Comparison of ENCODE assay signal across 12 mouse cellular contexts in the genomic region with DNA sequence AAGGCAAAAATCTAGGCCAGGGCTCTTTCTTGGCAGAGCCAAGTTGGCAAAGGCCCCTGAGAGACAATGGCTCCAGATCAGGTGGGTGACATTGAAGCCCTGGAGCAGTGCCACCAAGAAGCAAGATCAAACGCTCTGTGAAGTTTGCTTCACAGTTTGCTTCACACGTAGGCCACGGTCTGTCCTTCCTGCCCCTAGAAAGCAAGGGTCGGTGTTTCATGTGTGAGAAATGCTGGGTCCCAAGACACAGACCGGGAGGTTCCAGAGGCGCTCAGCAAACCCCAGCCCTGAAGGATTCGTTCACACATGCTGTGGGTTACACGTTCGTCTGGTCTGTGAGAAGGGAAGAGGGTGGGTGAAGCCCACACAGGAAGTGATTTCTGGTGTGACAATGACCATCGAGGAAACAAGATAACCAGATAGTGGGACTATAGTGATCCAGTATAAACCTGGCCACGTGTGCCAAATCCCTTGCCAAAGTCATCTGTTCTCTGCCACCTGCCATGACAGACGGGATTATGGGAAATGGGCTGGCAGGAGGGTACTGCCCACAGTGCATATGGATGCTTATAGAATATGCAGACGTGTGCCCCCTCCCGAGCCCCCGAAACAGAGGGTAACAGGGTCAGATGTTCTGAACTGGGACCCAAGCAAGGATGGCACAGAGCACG. TPM values are rescaled to one million over a fixed set of nuclear protein-coding genes. Genes with fewer than 3 reads are reported as not detected.
A peak's percentile ranks its signal among the peaks of the same experiment; 100 is the strongest.
DNase-seq lines count a peak whose midpoint lies in the region; ATAC-seq and TF ChIP-seq lines count a peak whose summit lies in the region.
"Had no signal": no experiment of that assay in that cellular context is flagged by ENCODE, and none has a peak within 500 bp of the region (broad histone marks: within the 10 kb centered on the region; RNA-seq: fewer than 3 reads in every experiment).

No protein-coding gene starts in this region.

- no peak overlapping the region for H3K4me2 ChIP-seq in forebrain, postnatal 0 days (ENCODE audit: low read depth)
- H3K4me2 ChIP-seq in forebrain, embryonic 12.5 days: no peak overlapping the region
- no peak overlapping the region for H3K4me2 ChIP-seq in stomach, embryonic 16.5 days (ENCODE audit: low read depth, low read length)
- H3K4me2 ChIP-seq: forebrain, embryonic 13.5 days; midbrain, embryonic 12.5 days had no signal

- TF ChIP-seq POLR2A in spleen, adult 2 months (IDR thresholded peaks at IDR 0.05; ENCODE audit: low read depth, low read length): no peak

- H3K4me3 ChIP-seq in forebrain, postnatal 0 days (ENCODE audit: low read depth, low read length): no peak overlapping the region
- no peak overlapping the region for H3K4me3 ChIP-seq in forebrain, embryonic 12.5 days (replicated peaks)
- H3K4me3 ChIP-seq in spleen, adult 2 months (ENCODE audit: extremely low read depth, insufficient read depth, insufficient read length): no peak overlapping the region
- H3K4me3 ChIP-seq in stomach, embryonic 16.5 days (replicated peaks; ENCODE audit: low read length): no peak overlapping the region
- H3K4me3 ChIP-seq: forebrain, embryonic 13.5 days; midbrain, embryonic 12.5 days had no signal

- H3K4me1 ChIP-seq in forebrain, postnatal 0 days (ENCODE audit: insufficient read depth): no peaks in the 10 kb centered on the region
- peaks cover 18% of the 10 kb centered on the region for H3K4me1 ChIP-seq in forebrain, embryonic 12.5 days
- peaks cover 75% of the 10 kb centered on the region for H3K4me1 ChIP-seq in spleen, adult 2 months (ENCODE audit: control insufficient read depth, insufficient read depth, insufficient read length)
- peaks cover 47% of the 10 kb centered on the region for H3K4me1 ChIP-seq in stomach, embryonic 16.5 days (ENCODE audit: control insufficient read depth, insufficient read depth, low read length)

- H3K9ac ChIP-seq in forebrain, postnatal 0 days: no peak overlapping the region
- H3K9ac ChIP-seq in forebrain, embryonic 12.5 days: no peak overlapping the region
- no peak overlapping the region for H3K9ac ChIP-seq in stomach, embryonic 16.5 days (ENCODE audit: low read length)
- H3K9ac ChIP-seq: forebrain, embryonic 13.5 days; liver, postnatal 0 days; midbrain, embryonic 12.5 days had no signal

- no peaks in the 10 kb centered on the region for H3K27me3 ChIP-seq in forebrain, postnatal 0 days (ENCODE audit: insufficient read depth, low read length)
- H3K27me3 ChIP-seq in forebrain, embryonic 12.5 days: no peaks in the 10 kb centered on the region
- H3K27me3 ChIP-seq in spleen, adult 2 months (ENCODE audit: control insufficient read depth, insufficient read depth, low read length): no peaks in the 10 kb centered on the region
- H3K27me3 ChIP-seq in stomach, embryonic 16.5 days (ENCODE audit: control insufficient read depth, insufficient read depth, low read length): no peaks in the 10 kb centered on the region
- H3K27me3 ChIP-seq: forebrain, embryonic 13.5 days; midbrain, embryonic 12.5 days had no signal

- H3K27ac ChIP-seq in forebrain, postnatal 0 days (ENCODE audit: low read depth, low read length): no peak overlapping the region
- no peak overlapping the region for H3K27ac ChIP-seq in forebrain, embryonic 12.5 days
- H3K27ac ChIP-seq in spleen, adult 2 months (ENCODE audit: insufficient read depth, low read length): peak overlapping the region; percentile 36; the same call in 1 of the 2 replicates
- peak overlapping the region; percentile 42; the same call in 1 of the 2 replicates for H3K27ac ChIP-seq in stomach, embryonic 16.5 days (ENCODE audit: low read length)
- H3K27ac ChIP-seq: forebrain, embryonic 13.5 days; midbrain, embryonic 12.5 days had no signal

- ATAC-seq in forebrain, postnatal 0 days: no peak
- ATAC-seq in forebrain, embryonic 12.5 days (ENCODE audit: low FRiP score): no peak
- ATAC-seq in stomach, embryonic 16.5 days (ENCODE audit: insufficient read depth, low FRiP score): no peak
- ATAC-seq: forebrain, embryonic 13.5 days had no signal

- no peaks in the 10 kb centered on the region for H3K9me3 ChIP-seq in forebrain, postnatal 0 days (ENCODE audit: low read length)
- no peaks in the 10 kb centered on the region for H3K9me3 ChIP-seq in forebrain, embryonic 12.5 days
- no peaks in the 10 kb centered on the region for H3K9me3 ChIP-seq in stomach, embryonic 16.5 days (replicated peaks; ENCODE audit: control insufficient read depth, low read length)
- H3K9me3 ChIP-seq: forebrain, embryonic 13.5 days; midbrain, embryonic 12.5 days had no signal

- 64% methylated on average over 16 of the region's 16 CpGs for WGBS in forebrain, postnatal 0 days
- 92% methylated on average over 16 of the region's 16 CpGs for WGBS in forebrain, embryonic 12.5 days
- 37% methylated on average over 16 of the region's 16 CpGs for WGBS in spleen, adult 2 months
- WGBS in stomach, embryonic 16.5 days: 70% methylated on average over 16 of the region's 16 CpGs

- TF ChIP-seq CTCF in forebrain, postnatal 0 days (IDR thresholded peaks at IDR 0.05; ENCODE audit: low read depth): no peak
- TF ChIP-seq CTCF in spleen, adult 2 months (IDR thresholded peaks at IDR 0.05; ENCODE audit: extremely low read depth, insufficient read depth, insufficient read length, insufficient replicate concordance): no peak

- H3K36me3 ChIP-seq in forebrain, postnatal 0 days (ENCODE audit: insufficient read depth): no peaks in the 10 kb centered on the region
- H3K36me3 ChIP-seq in forebrain, embryonic 12.5 days (replicated peaks): 0 out of 2 replicates have a peak, but pooled peaks cover 1% of the 10 kb centered on the region
- no peaks in the 10 kb centered on the region for H3K36me3 ChIP-seq in spleen, adult 2 months (ENCODE audit: control insufficient read depth, insufficient read depth, low read length)
- no peaks in the 10 kb centered on the region for H3K36me3 ChIP-seq in stomach, embryonic 16.5 days (ENCODE audit: control insufficient read depth, insufficient read depth, low read length)
- H3K36me3 ChIP-seq: midbrain, embryonic 12.5 days had no signal

- DNase-seq in forebrain, postnatal 0 days: peak; percentile 13
- DNase-seq in spleen, adult 2 months (ENCODE audit: low read depth in 1 of 2, low spot score in 2 of 2): no peak
- no peak for DNase-seq in spleen, adult 12 weeks (ENCODE audit: low spot score)
- DNase-seq in cerebellum, adult 8-10 months: peak; percentile 31
- no peak for DNase-seq in layer of hippocampus, postnatal 36 days
- DNase-seq: kidney, postnatal 14 days; liver, postnatal 0 days; right cerebral cortex, postnatal 25 days had no signal

RNA-seq across cellular contexts. Expression of a gene that starts 37.9 kb away (rescaled TPM):
- total RNA-seq in forebrain, postnatal 0 days (2014; rRNA removed): 16.0 and 17.6 TPM in 2 replicates
- polyA plus RNA-seq in forebrain, postnatal 0 days (2015; fragmentation: Nextera tagmentation; extraction: Ambion mirVana): 5.0 and 5.5 TPM in 2 replicates
- 23.1 and 23.6 TPM in 2 replicates for polyA plus RNA-seq in forebrain, embryonic 12.5 days (2016; fragmentation: Nextera tagmentation; extraction: Ambion mirVana)
- 30.2 and 32.2 TPM in 2 replicates for polyA plus RNA-seq in spleen, adult 2 months (2012; rRNA removed)
- polyA plus RNA-seq in stomach, embryonic 16.5 days (2015; fragmentation: Nextera tagmentation; extraction: Ambion mirVana): 14.6 and 15.1 TPM in 2 replicates
- total RNA-seq in layer of hippocampus, postnatal 36 days (2021): 10 to 100 TPM; 40.1 to 45.2 TPM

Comparison
In these comparisons a context has a peak if more than half of its experiments do, and no peak if none do; other contexts are left out.
1. DNase-seq: peak in forebrain, postnatal 0 days (single experiment) and cerebellum, adult 8-10 months (single experiment); none in spleen, adult 2 months (0 of 2), spleen, adult 12 weeks (single experiment) and layer of hippocampus, postnatal 36 days (0 of 2).
2. H3K27ac ChIP-seq: peak in spleen, adult 2 months (single experiment) and stomach, embryonic 16.5 days (single experiment); none in forebrain, postnatal 0 days (single experiment) and forebrain, embryonic 12.5 days (single experiment).